Mouse (Mus musculus) bone marrow macrophage, adult 2 months (primary cell): Measurements from ENCODE around the gene Gm14743.
"Not testable (repeated sequence)": the region's sequence is repeated elsewhere in the genome, so short reads cannot be mapped to it uniquely, and the experiment has no call there.

Source experiments
- CTCF ChIP-seq: IDR thresholded peaks from 2 replicates; pipeline ENCODE4 v1.5.1; 2012; ENCODE audit warnings: low read depth, mild to moderate bottlenecking, low read length, moderate library complexity
- POLR2A ChIP-seq: IDR thresholded peaks from 2 replicates; pipeline ENCODE4 v1.6.1; 2012; ENCODE audit warnings: mild to moderate bottlenecking, low read depth, low read length, borderline replicate concordance

- not testable (repeated sequence) for TF ChIP-seq CTCF, POLR2A
Measured at GRCm38 (mm10) chrX:78245821-78246220, at the start of gene Gm14743.
